Mouse (Mus musculus) left cerebral cortex, postnatal 14 days (tissue): ENCODE measurements at regions not wholly inside any gene's neighbourhood (a gene's known extent, or its start where the extent isn't known, plus 50 kb on each side); places are given as distances from the start of the nearest gene placed in this dataset.

Source experiments
- DNase-seq, 2 experiments: peaks; one replicate each; pipeline ENCODE4 v3.0.0; 2021 to 2022; ENCODE audit warnings: low spot score in 2 of 2, mixed read lengths in 1 of 2
- intact Hi-C: fragments of 180-260 bp; cut with DNase I; formaldehyde crosslinking; loops from one replicate; pipeline ENCODE4 v1.15.1; 2025

GRCm38 (mm10) chr4:72524100-72524499 lies 323.4 kb upstream of the Tle1 start:
- DNase-seq, result peak; percentile 59 to 68
- intact Hi-C loops, result no loop called here

DNA sequence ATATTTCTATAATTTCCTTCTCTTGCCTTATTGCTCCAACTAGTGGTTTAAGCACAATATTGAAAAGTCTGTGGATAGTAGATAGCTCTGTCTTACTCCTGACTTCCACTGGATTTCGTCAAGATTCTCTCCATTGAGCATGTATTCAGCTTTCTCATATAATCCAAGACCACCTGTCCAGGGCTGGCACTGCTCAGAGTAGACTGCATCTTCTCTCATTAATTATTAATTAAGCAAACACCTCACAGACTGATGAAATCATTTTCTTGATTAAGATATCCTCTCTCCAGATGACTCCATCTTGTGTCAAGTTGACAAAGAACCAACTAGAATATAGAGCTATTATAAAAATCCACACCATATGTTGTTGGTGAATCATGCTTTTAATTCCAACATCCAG lies 310.5 kb upstream of the Tle1 start:
- DNase-seq, result no peak
- intact Hi-C loops, result no loop called here

DNA sequence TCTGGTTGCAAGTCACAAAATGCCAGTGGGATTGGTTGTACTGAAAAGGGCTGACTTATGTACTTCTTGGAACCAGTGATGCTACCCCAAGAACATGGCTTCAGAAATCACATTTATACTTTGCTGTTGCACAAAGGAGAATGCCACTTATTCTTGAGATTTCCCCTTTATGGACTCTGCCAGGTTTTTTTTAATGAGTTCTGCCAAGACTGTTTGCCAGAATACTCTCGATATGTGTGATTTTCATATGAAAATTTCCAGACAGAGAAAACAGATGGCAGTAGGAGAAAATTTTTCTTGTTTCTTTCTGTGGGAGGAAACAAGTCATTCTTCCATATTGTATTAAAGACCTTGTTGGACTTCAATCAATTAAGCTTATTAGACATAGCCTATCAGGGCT lies 281.0 kb upstream of the Tle1 start:
- DNase-seq, result no peak
- intact Hi-C loops, result no loop called here

- intact Hi-C loops, result no loop called here
- DNase-seq, result no peak
These were observed 279.8 kb upstream of the Tle1 start for GRCm38 (mm10) chr4:72480535-72480934.

DNA sequence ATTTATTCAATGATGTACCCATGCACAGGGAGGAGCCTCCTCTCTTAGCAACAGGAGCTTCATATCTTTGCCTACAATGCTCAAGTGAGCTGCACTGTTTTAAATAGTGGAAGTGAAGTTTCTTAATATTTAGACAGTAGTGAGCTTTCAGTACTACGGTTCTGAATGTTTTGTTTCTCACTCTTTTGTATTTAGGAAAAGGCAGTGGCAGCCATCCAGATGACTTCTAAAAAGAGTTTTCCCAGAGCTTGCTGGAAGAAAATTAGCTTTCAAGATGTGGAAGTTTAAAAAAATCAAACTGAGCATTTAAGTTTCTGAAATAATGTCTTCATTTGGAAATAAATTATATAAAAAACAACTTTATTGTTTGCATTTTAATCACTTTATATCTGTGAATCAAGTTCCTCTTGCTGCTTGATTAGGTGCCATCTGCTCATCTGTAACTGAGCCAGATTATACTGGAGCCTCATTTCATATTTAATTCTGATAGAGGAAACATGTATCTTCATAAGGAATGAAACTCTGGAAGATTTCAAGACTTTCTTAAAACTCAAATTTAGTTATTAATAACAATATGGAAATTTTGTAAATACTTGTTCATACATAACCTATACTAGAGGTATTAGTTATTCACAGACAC lies 268.6 kb upstream of the Tle1 start:
- peak; percentile 2 to 26 for DNase-seq
- intact Hi-C loops, result no loop called here

DNA sequence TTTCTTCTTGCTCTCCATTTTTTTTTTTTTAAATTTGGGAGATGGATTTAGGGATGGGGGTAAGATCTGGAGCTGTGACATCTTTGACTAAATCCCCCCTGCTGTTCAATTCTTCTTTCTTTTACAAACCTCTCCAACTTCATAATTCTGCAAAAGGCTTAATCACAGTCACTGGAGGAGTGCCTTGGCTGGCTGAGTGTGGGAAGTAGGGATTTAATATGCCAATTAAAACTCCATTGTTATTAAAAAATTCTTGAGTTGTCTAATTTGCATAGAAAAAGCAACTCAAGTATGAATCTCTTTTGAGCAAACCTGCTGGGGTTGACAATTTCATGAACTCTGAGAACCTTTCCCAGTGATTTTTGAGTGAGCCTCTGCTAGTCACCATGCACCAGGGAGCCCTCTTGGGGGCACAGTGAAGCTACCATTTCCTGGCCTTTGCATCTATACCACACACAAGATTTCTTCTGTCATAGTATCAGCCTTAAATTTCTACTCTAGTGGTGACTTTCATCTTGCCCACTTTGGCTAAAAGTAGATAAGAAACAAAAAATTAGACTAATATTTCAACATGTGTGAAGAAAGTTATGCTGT lies 243.6 kb upstream of the Tle1 start:
- intact Hi-C loops, result no loop called here
- no peak for DNase-seq

DNA sequence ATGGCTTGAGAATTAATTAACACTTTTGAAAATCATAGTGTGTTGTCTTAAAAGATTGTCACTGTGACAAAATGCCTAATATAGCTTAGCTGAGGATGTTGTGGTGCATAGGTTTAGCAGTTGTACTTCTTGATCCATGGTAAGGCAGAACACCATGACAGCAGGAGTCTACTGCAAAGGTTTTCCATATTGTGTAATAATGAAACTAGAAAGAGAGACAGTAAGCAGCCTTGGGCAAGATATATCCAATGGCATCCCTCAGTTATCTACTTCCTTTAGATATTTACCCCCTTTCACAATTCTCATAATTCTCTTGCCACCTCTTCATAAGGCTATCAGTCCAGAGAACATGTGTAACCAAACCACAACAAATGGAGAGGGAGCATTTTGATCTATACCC lies 236.6 kb upstream of the Tle1 start:
- intact Hi-C loops, result no loop called here
- DNase-seq, result no peak

DNA sequence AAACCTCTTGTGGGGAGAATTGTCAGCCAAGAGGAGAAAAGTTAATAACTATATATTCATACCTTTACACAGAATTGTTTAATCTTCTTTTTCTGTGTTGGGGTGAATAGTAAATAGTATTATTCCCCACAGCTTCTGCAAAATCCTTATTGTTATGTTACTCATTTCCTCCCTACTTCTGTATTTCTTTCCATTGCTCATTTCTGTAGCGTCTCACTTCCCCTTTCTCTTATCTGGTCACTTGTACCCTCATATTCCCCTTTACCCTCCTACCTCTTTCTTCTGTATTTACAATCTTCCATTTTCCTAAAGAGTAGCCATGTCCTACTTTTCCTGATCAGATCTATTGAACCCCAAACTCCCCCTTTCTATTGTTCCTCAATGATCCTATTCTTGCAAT lies 224.6 kb upstream of the Tle1 start:
- DNase-seq, result no peak
- intact Hi-C loops, result no loop called here

DNA sequence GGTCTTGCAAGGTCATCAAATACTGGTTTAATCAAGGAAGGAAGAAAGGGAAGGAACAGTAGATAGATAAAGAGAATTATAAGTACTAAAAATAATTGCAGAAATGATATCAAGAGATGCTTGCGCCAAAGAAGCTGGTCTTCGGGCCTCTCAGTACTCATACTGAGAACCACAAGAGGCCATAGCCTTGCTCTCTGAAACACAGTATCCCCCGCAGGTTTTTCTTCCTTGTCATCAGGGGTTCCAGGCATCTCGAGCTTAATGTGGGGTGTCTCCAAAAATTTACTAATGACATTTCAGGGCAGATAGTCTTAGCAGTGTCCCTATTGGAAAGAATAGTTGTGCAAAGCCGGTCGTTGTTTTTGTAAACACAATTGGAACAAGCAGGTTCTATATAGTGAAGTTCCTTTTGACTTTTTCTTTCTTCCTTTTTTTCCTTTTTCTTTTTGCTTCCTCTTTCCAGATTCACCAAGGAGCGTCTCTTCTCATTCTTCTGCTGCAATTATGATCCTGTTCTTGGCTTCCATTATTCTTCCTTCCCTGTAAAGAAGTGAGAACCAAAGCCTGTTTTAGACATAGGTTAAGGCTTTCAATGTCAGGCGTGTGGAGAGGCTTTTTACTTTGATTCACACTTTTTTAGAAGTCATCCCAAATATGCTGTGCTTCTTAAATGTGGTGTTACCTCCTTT lies 211.5 kb upstream of the Tle1 start:
- intact Hi-C loops, result no loop called here

DNA sequence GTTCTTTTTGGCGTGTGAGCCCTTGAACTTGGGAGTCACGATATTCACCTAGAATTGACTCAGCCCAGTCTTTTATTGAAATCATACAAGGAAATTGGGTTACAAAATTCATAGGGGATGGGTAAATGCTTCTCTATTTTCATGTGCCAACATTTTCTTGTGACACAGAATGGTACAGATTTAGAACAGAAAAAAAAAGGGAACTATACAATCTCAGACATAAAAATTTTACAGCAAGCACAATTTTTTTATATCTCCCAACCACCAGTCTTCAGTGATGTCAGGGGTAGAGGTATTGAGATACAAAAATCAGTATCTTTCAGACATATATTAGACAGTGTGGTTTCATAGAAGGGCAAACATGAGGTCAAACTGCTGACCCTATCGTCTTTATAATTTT lies 210.6 kb upstream of the Tle1 start:
- intact Hi-C loops, result no loop called here
- peak in 1 of 2 experiments; percentile 3 for DNase-seq

More for the DNA sequence above, 211.5 kb upstream of the Tle1 start:
- no peak for DNase-seq

GRCm38 (mm10) chr4:72400759-72401158 lies 200.0 kb upstream of the Tle1 start:
- DNase-seq, result no peak
- intact Hi-C loops, result no loop called here

DNA sequence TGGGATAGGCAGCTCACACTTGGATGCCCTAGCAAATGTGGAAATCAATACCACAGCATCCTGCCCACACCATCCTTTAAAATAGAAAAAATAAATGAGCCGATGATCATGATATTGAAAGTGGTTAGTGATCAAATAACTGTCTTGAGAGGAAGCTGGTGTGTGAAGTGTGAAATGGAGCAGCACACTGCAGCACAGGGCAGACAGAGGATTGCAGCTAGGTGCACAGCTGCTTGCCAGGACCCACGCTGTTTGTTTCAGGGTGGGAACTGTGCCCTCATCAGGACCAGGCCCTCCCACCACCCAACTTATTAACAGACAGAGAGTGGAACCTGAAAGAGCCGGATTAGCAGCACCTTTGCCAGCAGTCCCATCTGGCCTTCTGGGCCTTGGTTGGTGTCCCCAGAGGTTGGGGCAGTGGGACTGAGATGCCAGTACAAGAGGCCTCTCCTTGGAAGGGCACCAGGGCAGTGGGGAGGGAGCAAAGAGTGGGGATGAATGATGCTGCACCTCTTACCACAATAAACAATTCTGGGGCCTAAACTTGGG lies 191.2 kb upstream of the Tle1 start:
- intact Hi-C loops, result no loop called here
- no peak for DNase-seq

GRCm38 (mm10) chr4:72389811-72390625 lies 189.3 kb upstream of the Tle1 start:
- DNase-seq, result no peak
- intact Hi-C loops, result loop anchor here (10.0 kb wide), 1 partner anchor 185 kb away; the partner anchor contains the start of gene Tle1

GRCm38 (mm10) chr4:72384901-72385264 lies 184.2 kb upstream of the Tle1 start:
- intact Hi-C loops, result loop anchor here (10.0 kb wide), 1 partner anchor 180 kb away; the partner anchor contains the start of gene Tle1
- DNase-seq, result peak; percentile 65 to 75

DNA sequence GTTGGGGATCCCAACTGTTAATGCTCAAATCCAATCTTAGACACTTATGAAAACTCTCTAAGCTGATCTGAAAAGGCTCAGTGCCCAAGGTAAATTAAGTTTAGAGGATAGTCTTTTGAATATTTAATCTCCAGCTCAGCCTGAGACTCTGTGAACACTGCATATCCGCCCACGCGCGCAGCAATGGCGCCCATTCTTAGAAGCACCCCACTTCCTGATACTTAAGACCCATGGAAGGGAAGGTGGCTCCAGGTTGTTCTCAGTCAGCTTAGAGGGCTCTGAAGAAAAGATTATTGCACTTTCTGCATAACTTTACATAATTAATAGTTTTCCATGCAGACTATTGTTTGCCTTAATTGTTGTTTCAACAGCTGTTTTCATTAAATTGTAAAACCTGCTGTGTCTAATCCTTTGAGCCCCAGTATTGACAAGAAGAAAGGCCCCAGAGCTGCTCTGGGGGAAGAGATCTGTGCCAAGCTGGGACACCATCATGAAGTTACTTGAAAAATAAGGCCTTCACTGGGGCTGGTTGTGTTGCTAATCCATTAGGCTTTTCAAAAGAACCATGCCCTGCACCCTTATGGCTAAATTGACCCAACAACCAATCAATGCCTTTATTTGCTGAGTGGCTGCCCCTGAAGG lies 183.7 kb upstream of the Tle1 start:
- no peak for DNase-seq
- intact Hi-C loops, result loop anchor here (10.0 kb wide), 1 partner anchor 180 kb away; the partner anchor contains the start of gene Tle1

GRCm38 (mm10) chr4:72383729-72384128 lies 183.0 kb upstream of the Tle1 start:
- DNase-seq, result no peak
- intact Hi-C loops, result loop anchor here (10.0 kb wide), 1 partner anchor 179 kb away; the partner anchor contains the start of gene Tle1

DNA sequence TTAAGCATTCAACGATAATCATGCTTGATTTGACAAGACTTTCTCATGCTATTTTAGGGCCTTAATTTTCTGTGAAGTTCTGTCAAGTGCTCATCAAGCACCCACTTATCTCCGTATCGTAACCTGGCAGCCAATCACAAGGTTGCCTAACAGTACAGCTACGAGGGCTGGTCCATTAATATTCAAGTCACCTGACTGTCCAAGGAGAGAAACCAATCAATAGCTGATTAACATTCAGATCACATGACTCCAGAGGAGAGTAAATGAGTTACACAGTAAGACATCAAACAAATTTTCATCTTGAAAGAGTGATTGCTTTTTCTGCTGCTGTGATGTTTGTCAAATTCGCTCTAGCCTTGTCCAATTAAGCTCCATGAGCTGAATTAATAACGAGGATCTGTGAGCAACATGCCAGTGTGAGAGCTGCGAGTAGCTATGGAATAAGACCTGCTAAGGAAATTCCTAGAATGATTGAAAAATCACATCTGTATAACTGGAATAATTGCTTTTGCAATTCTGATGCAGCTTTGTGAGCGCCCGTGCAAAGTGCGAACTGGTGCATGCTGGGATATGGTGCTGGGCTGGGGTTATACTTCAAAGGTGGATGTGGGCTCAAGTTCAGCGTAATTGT lies 181.9 kb upstream of the Tle1 start:
- intact Hi-C loops, result loop anchor here (10.0 kb wide), 1 partner anchor 178 kb away; the partner anchor contains the start of gene Tle1
- no peak for DNase-seq

- intact Hi-C loops, result loop anchor here (10.0 kb wide), 1 partner anchor 177 kb away; the partner anchor contains the start of gene Tle1
These were observed 181.0 kb upstream of the Tle1 start for GRCm38 (mm10) chr4:72381742-72382141.

More at GRCm38 (mm10) chr4:72381742-72382141, 181.0 kb upstream of the Tle1 start:
- no peak for DNase-seq
